Comparison of ENCODE assay signal across 9 mouse cellular contexts in the genomic region with DNA sequence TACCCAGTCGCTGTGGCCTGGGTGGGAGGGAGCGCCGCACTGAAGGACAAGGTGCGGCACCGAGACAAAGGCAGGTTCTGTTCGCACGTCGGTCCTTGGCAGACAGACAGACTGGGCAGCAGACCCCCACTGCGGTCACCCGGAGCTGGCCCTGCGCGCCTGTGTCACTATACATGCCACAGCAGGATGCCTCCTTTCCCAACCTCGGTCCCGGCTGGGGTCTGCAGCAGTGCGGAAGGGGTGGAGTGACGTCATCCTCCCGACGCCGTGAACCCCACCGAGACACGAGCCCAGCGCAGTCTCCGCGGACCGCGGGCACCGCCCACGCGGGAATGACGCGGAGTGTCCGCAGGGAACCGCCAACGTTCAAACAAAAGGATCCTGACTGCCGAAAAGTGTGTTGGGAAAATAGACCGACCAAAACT. TPM values are rescaled to one million over a fixed set of nuclear protein-coding genes. Genes with fewer than 3 reads are reported as not detected.
DNase-seq lines count a peak whose midpoint lies in the region; ATAC-seq and TF ChIP-seq lines count a peak whose summit lies in the region.
"Not testable (repeated sequence)": the region's sequence is repeated elsewhere in the genome, so short reads cannot be mapped to it uniquely, and the experiment has no call there.
"Had no signal": no experiment of that assay in that cellular context is flagged by ENCODE, and none has a peak within 500 bp of the region (broad histone marks: within the 10 kb centered on the region; RNA-seq: fewer than 3 reads in every experiment).

No protein-coding gene starts in this region.

- ATAC-seq in forebrain, postnatal 0 days = peak; percentile 96
- peak; percentile 94 for ATAC-seq in hindbrain, embryonic 11.5 days (ENCODE audit: low FRiP score)

- peak overlapping the region; percentile 73 for H3K27ac ChIP-seq in forebrain, postnatal 0 days (ENCODE audit: low read depth, low read length)
- H3K27ac ChIP-seq in hindbrain, embryonic 11.5 days (ENCODE audit: low read depth, low read length) = peak overlapping the region; percentile 70

- peak overlapping the region; percentile 36 for H3K4me3 ChIP-seq in forebrain, postnatal 0 days (ENCODE audit: low read depth, low read length)
- peak overlapping the region; percentile 41 for H3K4me3 ChIP-seq in hindbrain, embryonic 11.5 days (ENCODE audit: low read depth, low read length)

- not testable (repeated sequence) for H3K27me3 ChIP-seq in forebrain, postnatal 0 days (ENCODE audit: insufficient read depth, low read length); hindbrain, embryonic 11.5 days (ENCODE audit: control insufficient read depth, insufficient read depth, low read length)

- H3K4me1 ChIP-seq in forebrain, postnatal 0 days (ENCODE audit: insufficient read depth); hindbrain, embryonic 11.5 days (replicated peaks; ENCODE audit: control insufficient read depth, insufficient read depth, low read length): not testable (repeated sequence)

- H3K4me2 ChIP-seq in forebrain, postnatal 0 days (ENCODE audit: low read depth) = peak overlapping the region; percentile 49
- H3K4me2 ChIP-seq in hindbrain, embryonic 11.5 days (replicated peaks; ENCODE audit: low read depth, low read length) = peak overlapping the region; percentile 31

- H3K9ac ChIP-seq in forebrain, postnatal 0 days = peak overlapping the region; percentile 64
- H3K9ac ChIP-seq in hindbrain, embryonic 11.5 days (ENCODE audit: low read depth, low read length) = peak overlapping the region; percentile 59

- not testable (repeated sequence) for H3K9me3 ChIP-seq in forebrain, postnatal 0 days (ENCODE audit: low read length); hindbrain, embryonic 11.5 days (ENCODE audit: control insufficient read depth, low read length)

- H3K36me3 ChIP-seq in forebrain, postnatal 0 days (ENCODE audit: insufficient read depth); hindbrain, embryonic 11.5 days (ENCODE audit: control insufficient read depth, insufficient read depth, low read length): not testable (repeated sequence)

- not testable (repeated sequence) for TF ChIP-seq CTCF in forebrain, postnatal 0 days (IDR thresholded peaks at IDR 0.05; ENCODE audit: low read depth)

- peak; percentile 91 for DNase-seq in NIH3T3 (ENCODE audit: low read depth)
- DNase-seq in cerebellum, adult 9-10 months = peak; percentile 79
- peak; percentile 96 for DNase-seq in forebrain, postnatal 0 days
- peak; percentile 92 for DNase-seq in hindbrain, embryonic 11.5 days (ENCODE audit: low spot score)
- peak; percentile 60 to 74 for DNase-seq in layer of hippocampus, postnatal 10 days (ENCODE audit: low spot score in 2 of 2)
- DNase-seq in lung, postnatal 10 days = peak; percentile 82
- DNase-seq in ovary, adult 18-20 months (ENCODE audit: low spot score) = peak; percentile 44
- DNase-seq in thymus, postnatal 14 days = peak; percentile 78

- WGBS in forebrain, postnatal 0 days = under 1% methylated on average over 33 of the region's 36 CpGs
- WGBS in hindbrain, embryonic 11.5 days = under 1% methylated on average over 34 of the region's 36 CpGs

RNA-seq across cellular contexts. Expression of a gene that starts 0.6 kb away (rescaled TPM):
- 91.6 and 111 TPM in 2 replicates for total RNA-seq in forebrain, postnatal 0 days (2014; rRNA removed)
- polyA plus RNA-seq in forebrain, postnatal 0 days (2015; fragmentation: Nextera tagmentation; extraction: Ambion mirVana) = 244 and 265 TPM in 2 replicates
- polyA plus RNA-seq in hindbrain, embryonic 11.5 days (2014; fragmentation: Nextera tagmentation; extraction: Ambion mirVana) = 323 and 333 TPM in 2 replicates
- 100 to 1,000 TPM; 140 to 167 TPM for total RNA-seq in layer of hippocampus, postnatal 10 days (2021)

RNA-seq across cellular contexts. Expression of a gene that starts 3.8 kb away (rescaled TPM):
- total RNA-seq in forebrain, postnatal 0 days (2014; rRNA removed) = 0.81 TPM in 1 of 2 replicates, not detected in the other
- 0.21 and 0.47 TPM in 2 replicates for polyA plus RNA-seq in forebrain, postnatal 0 days (2015; fragmentation: Nextera tagmentation; extraction: Ambion mirVana)
- polyA plus RNA-seq in hindbrain, embryonic 11.5 days (2014; fragmentation: Nextera tagmentation; extraction: Ambion mirVana) = 0.15 and 0.64 TPM in 2 replicates
- total RNA-seq in layer of hippocampus, postnatal 10 days (2021) = under 1 TPM in 1 of 2 experiments, not detected in 1; 0.25 TPM
- total RNA-seq: layer of hippocampus, adult 18-20 months had no signal

RNA-seq across cellular contexts. Expression of a gene that starts 53.6 kb away (rescaled TPM):
- 29.9 and 32.1 TPM in 2 replicates for total RNA-seq in forebrain, postnatal 0 days (2014; rRNA removed)
- polyA plus RNA-seq in forebrain, postnatal 0 days (2015; fragmentation: Nextera tagmentation; extraction: Ambion mirVana) = 4.8 and 11.0 TPM in 2 replicates
- 30.7 and 41.5 TPM in 2 replicates for polyA plus RNA-seq in hindbrain, embryonic 11.5 days (2014; fragmentation: Nextera tagmentation; extraction: Ambion mirVana)
- total RNA-seq in layer of hippocampus, postnatal 10 days (2021) = 10 to 100 TPM; 28.0 to 30.9 TPM

Comparison
In these comparisons a context has a peak if more than half of its experiments do, and no peak if none do; other contexts are left out.
1. Peak in every context shown above with its lines: DNase-seq, ATAC-seq, H3K4me3 ChIP-seq and H3K27ac ChIP-seq.
2. DNase-seq: peak in every context shown above with its lines; median percentile 96 in forebrain, postnatal 0 days; 92 in hindbrain, embryonic 11.5 days; 91 in NIH3T3; 82 in lung, postnatal 10 days; 79 in cerebellum, adult 9-10 months; 78 in thymus, postnatal 14 days; 67 in layer of hippocampus, postnatal 10 days; 44 in ovary, adult 18-20 months.